Mouse (Mus musculus) heart, postnatal 0 days (tissue): Measurements from ENCODE around the gene Mdfi. TPM values are rescaled to one million over a fixed set of nuclear protein-coding genes. Genes with fewer than 3 reads are reported as not detected.

Experiments
- ATAC-seq: fragments of 200-750 bp; cut with Nextera tagmentation; 2 replicates; pipeline ENCODE4 v1.8.0; 2017; ENCODE audit warnings: low read depth, moderate number of reproducible peaks, moderate library complexity; ENCODE audit not compliant: insufficient read depth
- DNase-seq: peaks from one replicate; pipeline ENCODE4 v3.0.0-alpha.2; 2016; ENCODE audit warnings: low spot score
- H3K27ac ChIP-seq: fragments of 300-500 bp; sonication (generic); 2 replicates; pipeline ENCODE4 v1.5.1; 2014; ENCODE audit warnings: low read depth, mild to moderate bottlenecking
- H3K27me3 ChIP-seq: fragments of 300-500 bp; sonication (generic); 2 replicates; pipeline ENCODE4 v1.6.1; 2014; ENCODE audit warnings: low read length, mixed read lengths; ENCODE audit not compliant: control insufficient read depth, insufficient read depth
- H3K36me3 ChIP-seq: fragments of 300-500 bp; sonication (generic); replicated peaks from 2 replicates; pipeline ENCODE4 v1.6.1; 2014; ENCODE audit warnings: low read length, mixed read lengths; ENCODE audit not compliant: control insufficient read depth, insufficient read depth
- H3K4me1 ChIP-seq: fragments of 300-500 bp; sonication (generic); 2 replicates; pipeline ENCODE4 v1.6.1; 2014; ENCODE audit warnings: antibody characterized with exemption; ENCODE audit not compliant: control insufficient read depth, insufficient read depth
- H3K4me2 ChIP-seq: fragments of 300-500 bp; sonication (generic); 2 replicates; pipeline ENCODE4 v1.6.1; 2014; ENCODE audit warnings: low read depth, mild to moderate bottlenecking, low read length, moderate library complexity
- H3K4me3 ChIP-seq: fragments of 300-500 bp; sonication (generic); 2 replicates; pipeline ENCODE4 v1.5.1; 2014; ENCODE audit warnings: low read depth, low read length
- H3K9ac ChIP-seq: fragments of 300-500 bp; sonication (generic); replicated peaks from 2 replicates; pipeline ENCODE4 v1.6.1; 2014; ENCODE audit warnings: low read depth, low read length, mixed read lengths
- H3K9me3 ChIP-seq: fragments of 300-500 bp; sonication (generic); replicated peaks from 2 replicates; pipeline ENCODE4 v1.6.1; 2016; ENCODE audit warnings: low read length; ENCODE audit not compliant: control insufficient read depth
- CTCF ChIP-seq: IDR thresholded peaks from 2 replicates; pipeline ENCODE4 v1.5.1; 2016; ENCODE audit warnings: antibody characterized with exemption, control low read depth, low read depth
- EP300 ChIP-seq: IDR thresholded peaks from 2 replicates; pipeline ENCODE4 v1.6.1; 2016; ENCODE audit warnings: antibody characterized with exemption, low read depth
- WGBS: fragments of 180-500 bp; shearing (Covaris S2); extraction: QIAGEN DNeasy Blood & Tissue Kit; methylation state at CpG from one replicate; pipeline ENCODE4 v1.1.7; 2014; 5-methylcytosine and 5-hydroxymethylcytosine counted together
- polyA plus RNA-seq: library from polyadenylated mRNA; unstranded; fragments of >200 nt; fragmentation: Nextera tagmentation; extraction: Ambion mirVana; gene quantifications from 2 replicates; pipeline ENCODE4 v1.2.1, GENCODE M21; 2015
- total RNA-seq: library from RNA; depleted of rRNA; stranded (reverse); fragments of >200 nt; gene quantifications from 2 replicates; pipeline ENCODE4 v1.2.3, GENCODE M21; 2014; ENCODE audit warnings: low replicate concordance; rRNA removed

Mdfi gene
- total and polyA plus RNA-seq, 2 experiments from 2014 or later = 6.2 to 64.6 TPM

DNA sequence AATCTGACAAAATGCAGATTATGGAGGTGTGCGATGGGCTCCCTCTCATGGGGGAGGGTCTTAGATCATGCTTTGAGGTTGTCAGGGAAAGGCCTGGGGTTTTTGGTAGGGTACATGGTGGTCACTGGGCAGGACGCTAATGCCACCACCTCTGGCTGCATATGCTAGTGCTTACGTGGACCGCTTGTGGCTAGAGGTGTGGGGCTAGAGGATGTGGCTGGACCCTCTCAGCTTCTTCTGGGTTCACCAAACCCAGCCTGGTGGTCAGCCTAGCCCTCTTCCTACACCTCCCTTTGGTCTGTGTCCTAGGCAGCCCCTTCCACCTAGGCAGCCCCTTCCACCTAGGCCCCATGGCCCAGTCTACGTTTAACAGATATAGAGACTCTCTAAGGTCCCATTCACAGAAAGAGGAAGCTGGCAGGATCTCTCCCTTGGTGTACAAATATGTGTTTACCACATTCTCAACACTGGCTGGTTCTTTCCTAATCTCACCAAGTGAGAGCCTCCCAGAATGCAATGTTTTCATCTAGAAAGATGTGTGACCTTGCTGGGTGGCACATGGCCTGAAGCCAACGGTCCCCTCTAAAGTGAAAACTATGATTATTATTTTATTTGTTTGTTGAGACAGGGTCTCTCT lies 68.0 kb downstream of the Mdfi start:
- no peak for ATAC-seq
- no peaks in the 10 kb centered on the region for H3K27me3 ChIP-seq
- no peak overlapping the region for H3K9ac ChIP-seq
- no peak overlapping the region for H3K4me3 ChIP-seq
- H3K4me2 ChIP-seq = no peak overlapping the region
- whole genome bisulfite sequencing = 85% methylated on average over 6 of the region's 6 CpGs
- TF ChIP-seq CTCF = no peak
- TF ChIP-seq EP300 = no peak
- 0 out of 2 replicates have a peak, but pooled peaks cover 4% of the 10 kb centered on the region for H3K36me3 ChIP-seq
- no peak for DNase-seq
- H3K4me1 ChIP-seq = peaks cover 32% of the 10 kb centered on the region
- no peaks in the 10 kb centered on the region for H3K9me3 ChIP-seq
- no peak overlapping the region for H3K27ac ChIP-seq

- no peak overlapping the region for H3K4me2 ChIP-seq
- H3K27me3 ChIP-seq = no peaks in the 10 kb centered on the region
- 0 out of 2 replicates have a peak, but pooled peaks cover 4% of the 10 kb centered on the region for H3K36me3 ChIP-seq
- no peak for TF ChIP-seq CTCF
- H3K9me3 ChIP-seq = no peaks in the 10 kb centered on the region
- no peak for ATAC-seq
- H3K4me1 ChIP-seq = peaks cover 32% of the 10 kb centered on the region
- no peak overlapping the region for H3K27ac ChIP-seq
- 68% methylated on average over 4 of the region's 4 CpGs for WGBS
- no peak overlapping the region for H3K4me3 ChIP-seq
- DNase-seq = no peak
- H3K9ac ChIP-seq = no peak overlapping the region
Measured at GRCm38 (mm10) chr17:47765986-47766385, 68.5 kb downstream of the Mdfi start.

Other genes starting within 250 kb of the Mdfi start
- gene Bysl, start 223.2 kb downstream of the Mdfi start, total RNA-seq = 14.3 and 17.4 TPM in 2 replicates
- gene Bysl, start 223.2 kb downstream of the Mdfi start, polyA plus RNA-seq = 15.8 and 19.9 TPM in 2 replicates
- gene Med20, start 223.1 kb downstream of the Mdfi start, total RNA-seq = 26.5 and 30.1 TPM in 2 replicates
- gene Med20, start 223.1 kb downstream of the Mdfi start, polyA plus RNA-seq = 21.8 and 26.3 TPM in 2 replicates
- 2.3 TPM in 1 of 2 replicates, not detected in the other for gene Gm20517, start 223.1 kb downstream of the Mdfi start, total RNA-seq
- 1.4 and 1.7 TPM in 2 replicates for gene Gm20517, start 223.1 kb downstream of the Mdfi start, polyA plus RNA-seq
- 3.5 and 10.8 TPM in 2 replicates for gene Usp49, start 204.0 kb downstream of the Mdfi start, total RNA-seq
- 1.4 TPM in 2 replicates for gene Usp49, start 204.0 kb downstream of the Mdfi start, polyA plus RNA-seq
- 141 and 171 TPM in 2 replicates for gene Tomm6, start 146.3 kb downstream of the Mdfi start, total RNA-seq
- 334 and 345 TPM in 2 replicates for gene Tomm6, start 146.3 kb downstream of the Mdfi start, polyA plus RNA-seq
- 6.1 and 18.9 TPM in 2 replicates for gene Frs3, start 145.7 kb downstream of the Mdfi start, total RNA-seq
- 3.7 and 4.2 TPM in 2 replicates for gene Frs3, start 145.7 kb downstream of the Mdfi start, polyA plus RNA-seq
- gene Gm21981, start 140.2 kb downstream of the Mdfi start, total RNA-seq = 0.12 TPM in 1 of 2 replicates, not detected in the other
- gene Gm21981, start 140.2 kb downstream of the Mdfi start, polyA plus RNA-seq = 0.19 and 0.22 TPM in 2 replicates
- 9.9 TPM in 1 of 2 replicates, not detected in the other for gene Prickle4, start 140.0 kb downstream of the Mdfi start, total RNA-seq
- gene Prickle4, start 140.0 kb downstream of the Mdfi start, polyA plus RNA-seq = 0.36 and 0.93 TPM in 2 replicates
- 0.35 TPM in 1 of 2 replicates, not detected in the other for gene Pgc, start 107.8 kb downstream of the Mdfi start, total RNA-seq
- not detected in 2 replicates for gene Pgc, start 107.8 kb downstream of the Mdfi start, polyA plus RNA-seq
- gene Tfeb, start 97.7 kb downstream of the Mdfi start, total RNA-seq = 42.4 and 57.5 TPM in 2 replicates
- 26.9 and 27.9 TPM in 2 replicates for gene Tfeb, start 97.7 kb downstream of the Mdfi start, polyA plus RNA-seq
- gene Foxp4, start 90.0 kb upstream of the Mdfi start, total RNA-seq = 14.2 and 21.0 TPM in 2 replicates
- gene Foxp4, start 90.0 kb upstream of the Mdfi start, polyA plus RNA-seq = 3.3 and 4.1 TPM in 2 replicates
- gene 1700122O11Rik, start 203.6 kb upstream of the Mdfi start, total RNA-seq = not detected in 2 replicates
- gene 1700122O11Rik, start 203.6 kb upstream of the Mdfi start, polyA plus RNA-seq = not detected in 2 replicates